Mouse (Mus musculus) adipocyte (in vitro differentiated cells): ENCODE data around the gene Cacnb4.

Source experiments
- DNase-seq: peaks from one replicate; pipeline ENCODE4 v3.0.0-alpha.2; 2016; ENCODE audit warnings: low spot score

Cacnb4 gene

GRCm38 (mm10) chr2:52567421-52567820 lies 109.2 kb downstream of the Cacnb4 start:
- DNase-seq, result no peak

GRCm38 (mm10) chr2:52563277-52563676 lies 113.4 kb downstream of the Cacnb4 start:
- no peak for DNase-seq

GRCm38 (mm10) chr2:52562356-52562755 lies 114.3 kb downstream of the Cacnb4 start:
- DNase-seq, result no peak

- no peak for DNase-seq
These were observed 115.5 kb downstream of the Cacnb4 start for GRCm38 (mm10) chr2:52561137-52561536.

GRCm38 (mm10) chr2:52560266-52560665 lies 116.4 kb downstream of the Cacnb4 start:
- DNase-seq, result no peak

DNA sequence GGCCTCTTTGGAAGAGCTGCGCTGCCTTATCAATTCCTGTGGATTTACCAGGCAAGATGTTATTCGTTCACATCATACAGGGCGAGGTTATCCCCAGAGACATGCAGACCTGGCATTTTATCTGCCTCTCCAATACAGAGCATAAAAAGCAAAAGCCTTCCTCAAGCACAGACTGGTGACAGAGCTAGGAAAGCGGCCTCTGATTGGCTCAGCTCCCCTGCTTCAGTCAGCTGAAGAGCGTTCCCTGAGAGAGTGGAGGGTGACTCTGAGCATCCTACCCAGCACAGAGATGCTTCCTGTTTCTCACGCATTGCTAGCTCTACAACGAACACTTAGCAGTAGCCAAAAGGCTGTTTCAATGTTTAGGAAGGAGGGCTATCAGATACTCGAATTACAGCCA lies 118.2 kb downstream of the Cacnb4 start:
- DNase-seq, result no peak

DNA sequence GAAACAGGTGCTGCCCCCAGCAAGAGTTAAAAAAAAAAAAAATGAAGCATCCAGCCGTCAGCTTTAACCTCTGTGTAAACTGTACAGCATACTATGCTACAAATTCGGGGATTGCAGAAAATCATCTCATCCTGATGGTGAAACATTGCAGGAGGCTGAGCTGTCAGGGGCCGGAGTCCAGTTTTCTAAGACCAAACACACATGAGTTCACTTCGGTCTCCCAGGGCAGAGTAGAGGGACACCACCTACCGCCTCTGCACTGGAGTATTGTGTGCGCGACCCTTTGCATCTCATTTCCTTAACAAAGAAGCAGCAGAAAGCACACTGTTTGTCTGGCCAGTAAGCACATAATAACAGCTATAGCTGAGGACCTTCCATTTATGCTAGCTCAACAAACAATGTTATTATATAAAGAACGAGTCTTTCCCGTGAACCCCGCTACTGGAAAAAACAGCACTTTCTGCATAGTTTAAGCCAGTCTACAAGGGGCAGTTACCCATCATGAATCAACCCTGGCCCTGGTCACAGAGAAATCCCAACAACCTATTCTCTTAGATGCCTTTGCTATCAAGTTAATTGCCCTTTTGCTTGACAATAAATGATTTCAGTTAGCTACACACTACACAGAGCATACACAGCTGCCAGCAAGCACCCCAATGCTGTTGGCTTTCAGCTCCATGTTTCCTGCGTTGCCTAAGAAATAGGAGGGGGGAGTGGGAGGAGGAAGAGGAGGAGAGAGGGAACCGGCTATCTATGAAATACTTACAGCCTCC lies 118.9 kb downstream of the Cacnb4 start:
- DNase-seq, result no peak

DNA sequence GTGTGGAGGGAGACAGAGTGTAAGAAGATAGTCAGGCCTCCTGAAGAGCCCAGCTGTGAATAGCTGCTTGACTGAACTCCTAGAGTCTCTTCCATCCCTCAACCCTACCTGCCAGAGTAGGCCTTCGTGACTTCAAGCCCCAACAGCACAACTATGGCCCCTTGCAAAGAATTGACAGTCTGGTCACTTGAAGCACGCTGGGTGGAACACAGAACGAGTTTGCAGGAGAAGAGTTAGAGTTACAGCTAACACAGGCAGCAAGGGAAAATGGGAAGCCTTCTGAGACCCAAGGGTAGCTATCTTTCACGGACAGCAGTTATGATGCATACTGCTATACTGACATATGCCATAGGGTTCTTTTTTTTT lies 119.7 kb downstream of the Cacnb4 start:
- DNase-seq, result no peak

DNA sequence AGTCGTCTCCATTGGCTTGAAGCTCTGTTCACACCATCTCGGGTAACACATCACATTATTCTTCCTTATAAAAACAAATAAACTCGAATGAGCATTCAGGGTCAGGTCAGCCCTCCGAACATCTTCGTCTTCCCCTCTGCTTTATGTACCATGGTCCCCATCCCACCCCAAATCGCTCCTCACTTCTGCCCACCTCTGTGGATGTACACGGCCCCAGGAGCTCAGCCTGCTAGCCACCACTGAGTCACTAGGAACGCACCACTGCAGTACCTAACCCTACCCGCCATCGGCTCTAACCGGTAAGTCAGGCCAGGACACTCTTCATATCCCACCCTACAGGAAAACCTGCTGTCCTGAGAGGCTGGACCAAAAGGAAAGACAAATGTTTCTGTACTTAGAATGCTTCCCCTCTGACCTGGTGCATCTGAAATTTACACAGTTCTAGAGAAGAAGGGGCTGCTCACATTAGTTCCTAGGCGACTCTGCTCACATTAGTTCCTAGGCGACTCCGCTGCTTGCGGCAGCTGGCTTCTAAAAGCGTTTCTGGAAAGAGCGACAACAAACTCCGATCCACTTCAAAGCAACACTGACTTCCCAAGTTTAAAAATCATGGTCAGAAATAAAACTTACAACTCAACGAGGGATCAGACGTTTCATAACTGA lies 120.2 kb downstream of the Cacnb4 start:
- no peak for DNase-seq

- no peak for DNase-seq
These were observed 128.2 kb downstream of the Cacnb4 start for GRCm38 (mm10) chr2:52548401-52548800.

DNA sequence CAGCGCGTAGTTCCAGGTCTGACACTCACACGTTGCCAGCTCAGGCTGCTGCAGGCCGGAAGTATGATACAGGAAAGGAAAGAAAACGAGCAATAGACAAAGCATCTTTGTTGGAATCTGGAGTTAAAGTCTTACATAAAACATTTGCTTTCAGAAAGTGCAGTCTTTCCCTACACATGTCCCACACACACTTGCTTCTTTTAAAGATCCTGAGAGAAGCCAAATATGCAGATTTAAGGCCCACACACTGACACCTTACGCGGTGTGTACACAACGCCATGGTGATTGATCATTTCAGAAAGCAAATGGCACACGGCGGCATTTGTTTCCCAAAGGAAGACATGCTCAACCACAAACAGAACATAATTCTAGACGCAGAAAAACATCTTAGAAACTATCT lies 129.3 kb downstream of the Cacnb4 start:
- no peak for DNase-seq

DNA sequence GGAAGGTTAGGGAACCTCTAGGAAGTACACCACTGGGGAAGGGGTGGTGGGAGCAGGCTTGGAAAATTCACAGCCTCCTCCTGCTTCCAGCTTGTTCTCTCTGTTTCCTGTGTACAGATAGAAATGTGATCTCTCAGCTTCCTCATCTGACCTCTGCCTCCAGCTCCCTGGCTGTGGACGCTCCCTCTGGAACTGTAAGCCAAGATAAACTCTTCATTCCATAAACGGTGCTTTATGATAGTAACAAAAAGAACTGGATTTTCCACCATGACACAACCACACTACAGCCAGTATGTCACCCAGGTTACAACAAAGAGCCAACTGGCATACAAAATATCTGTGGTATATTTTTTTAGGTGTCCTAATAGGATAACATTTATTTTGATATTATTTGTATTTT lies 132.1 kb downstream of the Cacnb4 start:
- DNase-seq, result no peak

DNA sequence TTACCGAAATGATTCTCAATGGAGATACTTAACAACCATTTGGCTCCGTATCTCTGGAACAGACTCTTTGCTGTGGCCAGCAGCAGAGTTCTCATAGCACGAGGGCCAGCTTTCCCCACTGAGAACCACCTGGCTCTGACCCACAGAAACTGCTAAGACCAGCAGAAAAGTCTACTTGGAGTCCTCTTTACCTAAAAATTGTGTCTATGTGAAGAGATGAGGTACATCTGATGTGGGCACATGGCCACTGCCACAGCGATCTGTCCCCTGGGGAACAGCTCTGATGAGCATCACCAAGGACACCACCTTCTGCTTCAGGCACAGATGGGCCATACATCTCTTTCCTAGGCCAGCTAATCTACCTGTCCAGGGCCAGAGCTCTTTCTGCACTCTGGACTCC lies 135.6 kb downstream of the Cacnb4 start:
- DNase-seq, result no peak

DNA sequence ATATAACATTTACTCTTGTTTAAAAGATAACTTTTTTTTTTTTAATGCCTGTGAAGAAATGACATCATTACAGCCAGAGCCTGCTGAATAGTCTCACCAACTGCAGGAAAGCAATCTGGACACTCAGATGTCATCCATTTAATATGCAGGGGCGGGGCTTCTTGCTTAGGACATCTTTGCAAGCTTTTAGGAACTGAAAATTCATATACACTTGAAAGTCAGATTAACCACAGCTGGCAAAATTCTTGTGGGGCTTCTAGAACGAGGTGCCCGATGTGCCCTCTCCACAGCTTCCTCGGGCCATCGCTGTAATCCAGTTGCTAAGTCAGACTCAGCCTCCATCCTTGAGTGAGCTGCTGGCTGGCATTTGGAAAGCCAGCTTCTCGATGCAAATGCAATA lies 137.3 kb downstream of the Cacnb4 start:
- no peak for DNase-seq

GRCm38 (mm10) chr2:52537645-52538044 lies 139.0 kb downstream of the Cacnb4 start:
- no peak for DNase-seq

DNA sequence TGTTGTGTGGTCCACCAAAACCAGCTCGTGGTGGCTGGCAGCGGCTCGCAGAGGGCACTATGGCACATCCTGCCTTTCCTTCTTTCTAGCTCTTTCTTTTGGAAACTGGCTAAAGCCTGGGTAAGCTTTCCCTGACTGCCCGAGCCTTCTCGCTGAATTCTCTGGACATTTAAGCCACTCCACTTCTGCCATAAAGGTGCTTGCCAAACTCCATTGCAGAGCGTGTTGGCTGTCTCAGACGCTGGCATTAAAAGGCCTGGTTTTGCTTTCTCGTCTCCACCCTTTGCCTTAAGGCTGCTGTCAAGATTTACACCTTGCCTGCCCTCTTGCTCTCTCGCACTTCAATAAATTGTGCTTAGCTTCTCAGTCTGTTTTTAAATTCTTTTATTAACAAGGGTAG lies 139.5 kb downstream of the Cacnb4 start:
- DNase-seq, result no peak

DNA sequence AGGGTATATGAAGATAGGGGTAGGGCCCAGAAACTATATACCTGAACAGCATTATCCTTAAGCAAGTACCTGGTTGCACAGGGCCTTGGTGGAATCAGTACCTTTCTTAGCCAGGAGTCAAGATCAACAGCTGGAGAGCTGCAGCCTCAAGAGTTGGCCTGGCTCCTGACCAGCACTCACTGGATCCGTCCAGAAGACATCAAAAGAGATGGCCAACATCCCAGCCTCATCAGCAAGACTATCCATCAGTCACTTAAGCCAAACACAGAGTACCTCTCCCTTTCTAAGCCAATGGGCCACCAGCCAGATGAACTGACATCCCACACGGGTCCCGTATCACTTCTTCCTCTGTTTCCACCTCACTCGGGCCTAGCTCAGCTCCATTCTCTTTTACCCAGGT lies 140.1 kb downstream of the Cacnb4 start:
- no peak for DNase-seq

DNA sequence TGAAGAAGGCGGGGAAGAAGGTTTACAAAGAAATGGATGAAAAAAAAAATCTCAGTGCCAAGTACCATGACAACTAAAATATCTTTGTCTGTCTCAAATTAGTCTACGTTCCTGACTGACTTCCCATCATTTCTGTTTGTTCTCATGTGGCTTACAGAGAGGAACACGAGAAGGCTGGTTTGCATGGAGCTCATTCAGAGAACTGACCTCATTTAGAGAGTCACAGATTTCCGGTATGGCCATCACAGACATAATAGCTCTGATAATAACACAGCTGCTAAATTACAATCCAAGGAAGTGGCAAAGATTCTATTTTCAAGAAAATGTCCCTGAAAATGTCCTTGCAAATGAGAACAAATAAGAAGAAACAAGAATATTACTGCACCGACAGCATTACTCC lies 142.9 kb downstream of the Cacnb4 start:
- DNase-seq, result no peak

- no peak for DNase-seq
These were observed 146.1 kb downstream of the Cacnb4 start for GRCm38 (mm10) chr2:52530521-52530920.

DNA sequence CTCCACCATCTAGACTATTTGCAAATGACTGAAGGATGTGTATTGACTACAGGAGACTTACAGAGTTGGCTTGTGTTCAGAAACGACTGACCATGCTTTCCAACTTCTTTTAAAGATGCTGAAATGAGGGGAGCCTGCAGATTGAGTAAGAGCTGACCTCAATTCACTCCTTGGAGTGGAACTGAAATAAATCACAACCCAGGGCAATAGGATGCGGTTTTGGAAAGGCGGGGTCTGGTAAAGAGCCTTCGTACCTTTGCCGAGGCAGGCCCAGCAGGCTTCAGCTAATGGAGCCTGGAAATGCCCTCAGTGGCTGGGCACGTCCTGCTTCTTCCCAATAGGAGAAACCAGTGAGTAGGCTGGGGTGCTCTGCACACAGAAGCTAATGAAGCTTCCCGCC lies 147.4 kb downstream of the Cacnb4 start:
- no peak for DNase-seq

- DNase-seq, result no peak
These were observed 150.6 kb downstream of the Cacnb4 start for GRCm38 (mm10) chr2:52525876-52526592.

DNA sequence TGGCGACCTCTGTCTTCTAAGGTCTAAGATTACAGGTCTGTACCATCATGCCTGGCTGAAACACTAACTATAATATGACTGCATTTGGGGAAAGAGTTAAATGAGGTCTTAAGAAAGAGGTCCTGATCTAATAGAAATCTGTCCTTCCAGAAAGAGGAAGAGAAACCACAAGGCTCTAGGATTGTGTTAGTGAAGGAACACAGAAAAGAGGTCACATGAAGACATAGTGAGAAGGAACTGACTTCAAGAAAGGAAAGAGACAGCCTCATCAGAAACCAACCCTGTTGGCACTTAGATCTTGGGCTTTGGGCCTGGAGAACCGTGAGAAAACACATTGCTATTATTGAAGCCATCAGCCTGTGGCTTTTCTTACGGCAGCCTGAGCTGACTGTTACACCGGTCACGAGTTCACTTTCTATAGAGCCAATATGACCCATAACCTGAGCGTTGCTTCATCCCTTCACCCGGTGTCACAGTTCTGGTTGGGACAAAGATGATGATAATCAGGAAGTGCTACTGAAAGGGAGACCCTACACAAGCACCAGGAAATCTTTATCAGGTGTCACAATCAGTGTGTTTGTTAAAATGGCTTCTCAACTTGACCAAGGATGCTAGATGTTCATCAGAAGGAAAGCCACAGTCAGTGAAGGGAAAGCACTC lies 153.4 kb downstream of the Cacnb4 start:
- no peak for DNase-seq

GRCm38 (mm10) chr2:52521012-52521411 lies 155.6 kb downstream of the Cacnb4 start:
- DNase-seq, result no peak
